Mouse (Mus musculus): ENCODE measurements around the gene Spsb2. TPM values are rescaled to one million over a fixed set of nuclear protein-coding genes. Genes with fewer than 3 reads are reported as not detected.
"Not testable (repeated sequence)": the region's sequence is repeated elsewhere in the genome, so short reads cannot be mapped to it uniquely, and the experiment has no call there.

Gene Spsb2
- polyA plus RNA-seq, 1 experiment: 33.7 TPM

DNA sequence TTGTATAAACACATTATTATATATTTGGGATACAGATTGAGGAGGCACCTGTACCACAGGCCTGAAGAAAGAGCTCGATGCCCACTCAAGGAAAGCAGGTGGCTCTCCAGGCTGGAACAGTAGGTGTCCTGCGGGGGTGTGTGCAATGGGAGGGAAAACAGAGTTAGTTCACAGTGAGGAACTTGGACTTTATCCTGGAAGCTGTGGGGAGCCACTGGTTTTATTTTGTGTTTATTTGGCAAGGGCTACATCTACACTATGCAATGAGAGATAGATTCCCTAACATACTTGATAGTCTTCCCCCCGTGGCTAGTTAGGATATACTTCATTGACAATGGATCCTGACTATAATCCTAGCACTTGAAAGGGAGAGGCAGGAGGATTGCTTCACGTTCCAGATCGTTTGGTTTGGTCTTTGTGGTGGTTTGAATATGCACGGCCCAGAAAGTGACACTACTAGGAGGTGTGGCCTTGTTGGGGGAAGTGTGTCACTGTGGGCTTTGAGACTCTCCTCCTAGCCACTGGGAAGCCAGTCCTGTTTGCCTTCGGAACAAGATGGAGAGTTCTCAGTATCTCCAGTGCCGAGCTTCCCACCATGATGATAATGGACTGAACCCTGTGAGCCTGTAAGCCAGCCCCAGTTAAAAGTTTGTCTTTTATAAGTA, 21.6 kb upstream of the Spsb2 start:
- Histone ChIP-seq H3K4me3 (ENCODE audit: insufficient read depth, low read depth, low read length) (no peak overlapping the region), H3K36me3 (ENCODE audit: control insufficient read depth, insufficient read depth, low read length) (no peaks in the 10 kb centered on the region), H3K4me1 (ENCODE audit: control insufficient read depth, insufficient read depth, low read length) (peaks cover 2% of the 10 kb centered on the region; the same call in 1 of the 2 replicates), H3K27me3 (replicated peaks; ENCODE audit: control insufficient read depth, insufficient read depth, low read length) (no peaks in the 10 kb centered on the region), H3K27ac (ENCODE audit: insufficient read depth, low read depth, low read length) (peak overlapping the region; percentile 16; the same call in 1 of the 2 replicates)
- 36% methylated on average over 8 of the region's 8 CpGs for WGBS
- DNase-seq: peak; percentile 81
- TF ChIP-seq CTCF (conservative IDR thresholded peaks at IDR 0.05; ENCODE audit: insufficient read depth, insufficient read length, low read depth, low read length): 0 out of 2 replicates have a peak, but pooled peaks have one; percentile 4
- no peak for TF ChIP-seq POLR2A (IDR thresholded peaks at IDR 0.05; ENCODE audit: low read depth, low read length)

DNA sequence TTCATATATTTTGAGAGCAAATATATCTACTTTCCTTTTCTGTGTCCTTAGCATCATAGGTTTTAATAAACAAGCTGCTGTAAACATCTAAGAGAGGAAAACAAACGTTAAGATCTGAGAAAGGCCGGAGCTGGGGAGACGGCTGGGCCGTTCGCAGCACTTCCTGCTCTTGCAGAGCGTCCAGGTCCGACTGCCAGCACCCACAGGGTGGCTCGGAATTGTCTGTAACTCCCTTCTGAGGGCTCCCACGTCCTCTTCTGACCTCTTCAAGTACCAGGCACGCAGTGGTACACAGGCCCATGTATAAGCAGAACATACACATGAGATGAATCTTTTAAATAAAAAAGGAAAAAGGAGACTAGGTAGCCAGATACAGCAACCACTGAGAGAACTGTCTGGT, 20.7 kb upstream of the Spsb2 start:
- no peak for TF ChIP-seq POLR2A (IDR thresholded peaks at IDR 0.05; ENCODE audit: low read depth, low read length)
- TF ChIP-seq CTCF (conservative IDR thresholded peaks at IDR 0.05; ENCODE audit: insufficient read depth, insufficient read length, low read depth, low read length): no peak
- 72% methylated on average over 10 of the region's 10 CpGs for WGBS

GRCm38 (mm10) chr6:124789519-124789918, 18.9 kb upstream of the Spsb2 start:
- peak; percentile 4 for DNase-seq
- H3K27me3 ChIP-seq (replicated peaks; ENCODE audit: control insufficient read depth, insufficient read depth, low read length): no peaks in the 10 kb centered on the region
- peaks cover 7% of the 10 kb centered on the region for H3K4me1 ChIP-seq (ENCODE audit: control insufficient read depth, insufficient read depth, low read length)
- no peak overlapping the region for H3K4me3 ChIP-seq (ENCODE audit: insufficient read depth, low read depth, low read length)
- no peaks in the 10 kb centered on the region for H3K36me3 ChIP-seq (ENCODE audit: control insufficient read depth, insufficient read depth, low read length)
- TF ChIP-seq CTCF (conservative IDR thresholded peaks at IDR 0.05; ENCODE audit: insufficient read depth, insufficient read length, low read depth, low read length) (no peak), POLR2A (IDR thresholded peaks at IDR 0.05; ENCODE audit: low read depth, low read length) (no peak)
- 83% methylated on average over 4 of the region's 4 CpGs for WGBS
- H3K27ac ChIP-seq (ENCODE audit: insufficient read depth, low read depth, low read length): no peak overlapping the region

More for the DNA sequence above, 20.7 kb upstream of the Spsb2 start:
- Histone ChIP-seq H3K27ac (ENCODE audit: insufficient read depth, low read depth, low read length) (no peak overlapping the region), H3K36me3 (ENCODE audit: control insufficient read depth, insufficient read depth, low read length) (no peaks in the 10 kb centered on the region), H3K4me1 (ENCODE audit: control insufficient read depth, insufficient read depth, low read length) (peaks cover 7% of the 10 kb centered on the region), H3K27me3 (replicated peaks; ENCODE audit: control insufficient read depth, insufficient read depth, low read length) (no peaks in the 10 kb centered on the region), H3K4me3 (ENCODE audit: insufficient read depth, low read depth, low read length) (no peak overlapping the region)
- DNase-seq: no peak

- H3K36me3 ChIP-seq (ENCODE audit: control insufficient read depth, insufficient read depth, low read length): no peaks in the 10 kb centered on the region
- DNase-seq: peak; percentile 8
- no peak overlapping the region for H3K27ac ChIP-seq (ENCODE audit: insufficient read depth, low read depth, low read length)
- H3K4me3 ChIP-seq (ENCODE audit: insufficient read depth, low read depth, low read length): no peak overlapping the region
- no peak for TF ChIP-seq CTCF (conservative IDR thresholded peaks at IDR 0.05; ENCODE audit: insufficient read depth, insufficient read length, low read depth, low read length)
- TF ChIP-seq POLR2A (IDR thresholded peaks at IDR 0.05; ENCODE audit: low read depth, low read length): no peak
- H3K4me1 ChIP-seq (ENCODE audit: control insufficient read depth, insufficient read depth, low read length): peaks cover 9% of the 10 kb centered on the region
- no peaks in the 10 kb centered on the region for H3K27me3 ChIP-seq (replicated peaks; ENCODE audit: control insufficient read depth, insufficient read depth, low read length)
- WGBS: 56% methylated on average over 4 of the region's 4 CpGs
Observed at GRCm38 (mm10) chr6:124790121-124790520, 18.3 kb upstream of the Spsb2 start.

DNA sequence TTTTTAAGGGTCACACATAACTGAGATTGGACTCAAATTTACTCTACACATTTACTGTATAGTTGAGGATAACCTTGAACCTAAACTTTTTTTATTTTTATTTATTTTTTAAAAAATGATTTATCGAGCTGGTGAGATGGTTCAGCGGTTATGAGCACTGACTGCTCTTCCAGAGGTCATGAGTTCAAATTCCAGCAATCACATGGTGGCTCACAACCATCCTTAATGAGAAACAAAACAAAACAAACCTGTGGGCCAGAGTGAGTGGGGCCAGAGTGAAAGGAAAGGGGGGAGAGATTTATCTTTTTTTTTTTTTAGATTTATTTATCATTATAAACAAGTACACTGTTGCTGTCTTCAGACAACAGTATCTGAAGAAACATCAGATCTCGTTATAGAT, 16.6 kb upstream of the Spsb2 start:
- DNase-seq: peak; percentile 80
- WGBS: 58% methylated on average over 3 of the region's 3 CpGs
- Histone ChIP-seq H3K4me1 (ENCODE audit: control insufficient read depth, insufficient read depth, low read length) (peaks cover 13% of the 10 kb centered on the region), H3K4me3 (ENCODE audit: insufficient read depth, low read depth, low read length) (no peak overlapping the region), H3K36me3 (ENCODE audit: control insufficient read depth, insufficient read depth, low read length) (no peaks in the 10 kb centered on the region), H3K27ac (ENCODE audit: insufficient read depth, low read depth, low read length) (no peak overlapping the region), H3K27me3 (replicated peaks; ENCODE audit: control insufficient read depth, insufficient read depth, low read length) (no peaks in the 10 kb centered on the region)
- TF ChIP-seq POLR2A (IDR thresholded peaks at IDR 0.05; ENCODE audit: low read depth, low read length): no peak
- TF ChIP-seq CTCF (conservative IDR thresholded peaks at IDR 0.05; ENCODE audit: insufficient read depth, insufficient read length, low read depth, low read length): no peak

DNA sequence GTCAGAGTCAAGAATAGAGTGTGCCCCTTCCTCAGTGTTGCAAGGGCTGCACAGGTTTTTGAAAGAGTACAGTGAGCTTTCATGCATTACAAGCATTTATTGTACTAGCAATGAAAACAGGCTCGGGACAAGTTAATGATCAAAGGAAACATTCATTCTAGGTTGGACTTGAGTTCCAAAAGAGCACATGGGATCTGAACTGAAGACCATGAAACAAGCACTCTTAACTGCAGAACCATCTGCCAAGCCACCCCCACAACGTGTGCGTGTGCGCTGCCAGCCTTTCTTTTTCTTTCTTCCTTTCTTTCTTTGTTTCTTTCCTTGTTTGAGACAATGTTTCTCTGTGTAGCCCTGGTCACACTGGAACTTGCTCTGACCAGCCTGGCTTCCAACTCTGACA, 12.7 kb upstream of the Spsb2 start:
- no peaks in the 10 kb centered on the region for H3K27me3 ChIP-seq (replicated peaks; ENCODE audit: control insufficient read depth, insufficient read depth, low read length)
- H3K27ac ChIP-seq (ENCODE audit: insufficient read depth, low read depth, low read length): peak overlapping the region; percentile 95
- no peaks in the 10 kb centered on the region for H3K36me3 ChIP-seq (ENCODE audit: control insufficient read depth, insufficient read depth, low read length)
- TF ChIP-seq CTCF (conservative IDR thresholded peaks at IDR 0.05; ENCODE audit: insufficient read depth, insufficient read length, low read depth, low read length) (no peak), POLR2A (IDR thresholded peaks at IDR 0.05; ENCODE audit: low read depth, low read length) (no peak)
- H3K4me3 ChIP-seq (ENCODE audit: insufficient read depth, low read depth, low read length): no peak overlapping the region
- DNase-seq: peak; percentile 90
- 45% methylated on average over 4 of the region's 4 CpGs for WGBS
- H3K4me1 ChIP-seq (ENCODE audit: control insufficient read depth, insufficient read depth, low read length): peaks cover 13% of the 10 kb centered on the region

GRCm38 (mm10) chr6:124796200-124796599, 12.3 kb upstream of the Spsb2 start:
- DNase-seq: no peak
- peaks cover 13% of the 10 kb centered on the region for H3K4me1 ChIP-seq (ENCODE audit: control insufficient read depth, insufficient read depth, low read length)
- no peaks in the 10 kb centered on the region for H3K27me3 ChIP-seq (replicated peaks; ENCODE audit: control insufficient read depth, insufficient read depth, low read length)
- H3K36me3 ChIP-seq (ENCODE audit: control insufficient read depth, insufficient read depth, low read length): no peaks in the 10 kb centered on the region
- H3K4me3 ChIP-seq (ENCODE audit: insufficient read depth, low read depth, low read length): no peak overlapping the region
- no peak for TF ChIP-seq POLR2A (IDR thresholded peaks at IDR 0.05; ENCODE audit: low read depth, low read length)
- TF ChIP-seq CTCF (conservative IDR thresholded peaks at IDR 0.05; ENCODE audit: insufficient read depth, insufficient read length, low read depth, low read length): no peak
- WGBS: 45% methylated on average over 2 of the region's 2 CpGs
- H3K27ac ChIP-seq (ENCODE audit: insufficient read depth, low read depth, low read length): peak overlapping the region; percentile 95

- Histone ChIP-seq H3K27ac (ENCODE audit: insufficient read depth, low read depth, low read length) (peak overlapping the region; percentile 41; the same call in 1 of the 2 replicates), H3K4me1 (ENCODE audit: control insufficient read depth, insufficient read depth, low read length) (peaks cover 14% of the 10 kb centered on the region; the same call in 1 of the 2 replicates)
- not testable (repeated sequence) for DNase-seq; H3K36me3 ChIP-seq (ENCODE audit: control insufficient read depth, insufficient read depth, low read length); H3K27me3 ChIP-seq (replicated peaks; ENCODE audit: control insufficient read depth, insufficient read depth, low read length); H3K4me3 ChIP-seq (ENCODE audit: insufficient read depth, low read depth, low read length)
- WGBS: 15% methylated on average over 6 of the region's 9 CpGs
Observed at GRCm38 (mm10) chr6:124802400-124802799, 6.1 kb upstream of the Spsb2 start.

Measured in kidney, adult 2 months (tissue).